Mouse (Mus musculus) kidney, embryonic 14.5 days (tissue): ENCODE results near the gene Mbd3. TPM values are rescaled to one million over a fixed set of nuclear protein-coding genes. Genes with fewer than 3 reads are reported as not detected.

Experiments used
- ATAC-seq: fragments of 200-750 bp; cut with Nextera tagmentation; 2 replicates; pipeline ENCODE4 v1.8.0; 2017; ENCODE audit warnings: moderate number of reproducible peaks, mild to moderate bottlenecking, moderate TSS enrichment, moderate library complexity; ENCODE audit not compliant: low FRiP score, low TSS enrichment
- H3K27ac ChIP-seq: fragments of 300-500 bp; sonication (generic); 2 replicates; pipeline ENCODE4 v1.5.1; 2014; ENCODE audit warnings: low read depth, mild to moderate bottlenecking, low read length, moderate library complexity, mixed read lengths
- H3K27me3 ChIP-seq: fragments of 300-500 bp; sonication (generic); 2 replicates; pipeline ENCODE4 v1.6.1; 2014; ENCODE audit warnings: mild to moderate bottlenecking, low read length; ENCODE audit not compliant: control insufficient read depth, insufficient read depth
- H3K36me3 ChIP-seq: fragments of 300-500 bp; sonication (generic); 2 replicates; pipeline ENCODE4 v1.6.1; 2014; ENCODE audit warnings: low read length, mixed read lengths; ENCODE audit not compliant: control insufficient read depth, insufficient read depth
- H3K4me1 ChIP-seq: fragments of 300-500 bp; sonication (generic); 2 replicates; pipeline ENCODE4 v1.6.1; 2014; ENCODE audit warnings: low read length, mixed read lengths; ENCODE audit not compliant: control insufficient read depth, insufficient read depth
- H3K4me2 ChIP-seq: fragments of 300-500 bp; sonication (generic); replicated peaks from 2 replicates; pipeline ENCODE4 v1.6.1; 2014; ENCODE audit warnings: low read depth, mild to moderate bottlenecking, low read length
- H3K4me3 ChIP-seq: fragments of 300-500 bp; sonication (generic); 2 replicates; pipeline ENCODE4 v1.5.1; 2014; ENCODE audit warnings: mild to moderate bottlenecking, low read length
- H3K9ac ChIP-seq: fragments of 300-500 bp; sonication (generic); 2 replicates; pipeline ENCODE4 v1.6.1; 2014; ENCODE audit warnings: low read depth, mild to moderate bottlenecking, low read length, moderate library complexity
- H3K9me3 ChIP-seq: fragments of 300-500 bp; sonication (generic); 2 replicates; pipeline ENCODE4 v1.6.1; 2016; ENCODE audit warnings: low read length; ENCODE audit not compliant: control insufficient read depth
- WGBS: fragments of 180-500 bp; shearing (Covaris S2); extraction: QIAGEN DNeasy Blood & Tissue Kit; methylation state at CpG from one replicate; pipeline ENCODE4 v1.1.7; 2014; 5-methylcytosine and 5-hydroxymethylcytosine counted together
- polyA plus RNA-seq: library from polyadenylated mRNA; unstranded; fragments of >200 nt; fragmentation: Nextera tagmentation; extraction: Ambion mirVana; gene quantifications from 2 replicates; pipeline ENCODE4 v1.2.1, GENCODE M21; 2014

The Mbd3 gene
- polyA plus RNA-seq, 1 experiment from 2014 or later, result 248 TPM

DNA sequence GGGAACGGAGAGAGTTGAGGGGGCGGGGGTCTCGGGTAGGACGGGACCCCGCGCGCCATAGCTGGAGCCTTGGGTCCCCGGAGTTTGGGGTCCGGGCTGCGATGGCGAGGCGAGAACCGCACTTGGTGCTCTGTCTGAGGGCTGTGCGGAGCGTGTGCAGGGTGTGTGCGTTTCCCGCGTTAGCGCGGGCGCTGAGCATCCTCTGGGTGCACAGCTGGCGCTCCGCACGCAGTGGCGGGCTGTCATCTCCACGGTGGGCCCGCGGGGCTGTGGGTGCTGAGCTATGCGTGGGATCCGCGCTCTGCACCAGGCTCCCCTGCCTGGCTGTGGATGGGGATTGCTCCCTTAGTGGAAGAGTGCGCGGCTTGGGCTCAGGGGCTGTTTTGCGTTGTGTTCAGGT, 42.6 kb downstream of the Mbd3 start:
- no peak overlapping the region for H3K27ac ChIP-seq
- H3K9ac ChIP-seq, result peak overlapping the region; percentile 31; the same call in 1 of the 2 replicates
- no peak for ATAC-seq
- peak overlapping the region; percentile 38 for H3K4me3 ChIP-seq
- H3K4me1 ChIP-seq, result peaks cover 11% of the 10 kb centered on the region; the same call in 1 of the 2 replicates
- peaks cover 69% of the 10 kb centered on the region for H3K27me3 ChIP-seq
- no peaks in the 10 kb centered on the region for H3K9me3 ChIP-seq
- peak overlapping the region; percentile 58 for H3K4me2 ChIP-seq
- 3% methylated on average over 31 of the region's 34 CpGs for WGBS
- H3K36me3 ChIP-seq, result no peaks in the 10 kb centered on the region

DNA sequence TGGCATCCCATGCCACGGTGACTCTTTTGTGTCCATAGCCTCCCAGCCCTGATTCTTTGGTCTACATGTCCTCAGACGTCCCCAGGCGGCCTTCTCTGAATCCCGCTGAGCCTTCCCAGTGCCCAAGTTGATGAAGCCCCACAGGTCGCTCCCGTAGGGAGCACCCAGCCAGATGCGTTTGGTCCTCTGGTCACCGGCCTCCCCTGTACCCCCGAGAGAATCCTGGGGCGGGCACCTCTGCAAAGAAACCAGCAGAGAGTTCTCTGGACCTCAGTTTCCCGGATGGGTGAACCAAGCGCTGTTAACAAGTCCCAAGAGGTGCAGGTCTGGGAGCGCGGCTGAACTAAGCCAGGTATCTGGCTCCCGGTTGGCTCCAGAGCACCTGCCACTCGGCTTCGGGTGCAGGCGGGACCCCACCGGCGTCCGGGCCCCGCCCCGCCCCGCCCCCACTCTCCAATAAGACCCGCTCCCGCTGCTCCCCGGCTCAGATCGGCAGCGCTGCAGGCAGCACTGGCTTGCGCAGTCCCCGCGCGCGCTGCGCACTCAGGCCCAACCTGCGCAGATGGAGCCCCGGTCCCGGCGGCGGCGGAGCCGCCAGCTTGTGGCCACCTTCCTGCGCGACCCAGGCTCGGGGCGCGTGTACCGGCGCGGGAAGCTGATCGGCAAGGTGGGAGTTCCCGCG, 43.2 kb downstream of the Mbd3 start, which contains the start of gene Plk5:
TSS of gene Plk5 (plus strand) at position 459 of the 682 bp plus-strand sequence.
- H3K27me3 ChIP-seq, result peaks cover 74% of the 10 kb centered on the region
- H3K4me2 ChIP-seq, result peak within 1 kb of the TSS; percentile 58
- no peak for ATAC-seq
- H3K9ac ChIP-seq, result peak within 1 kb of the TSS; percentile 31; the same call in 1 of the 2 replicates
- H3K27ac ChIP-seq, result no peak within 1 kb of the TSS
- no peaks in the 10 kb centered on the region for H3K9me3 ChIP-seq
- H3K4me3 ChIP-seq, result peak within 1 kb of the TSS; percentile 38
- under 1% methylated on average over 52 of the region's 53 CpGs for WGBS
- H3K4me1 ChIP-seq, result peaks cover 11% of the 10 kb centered on the region; the same call in 1 of the 2 replicates
- H3K36me3 ChIP-seq, result no peaks in the 10 kb centered on the region

DNA sequence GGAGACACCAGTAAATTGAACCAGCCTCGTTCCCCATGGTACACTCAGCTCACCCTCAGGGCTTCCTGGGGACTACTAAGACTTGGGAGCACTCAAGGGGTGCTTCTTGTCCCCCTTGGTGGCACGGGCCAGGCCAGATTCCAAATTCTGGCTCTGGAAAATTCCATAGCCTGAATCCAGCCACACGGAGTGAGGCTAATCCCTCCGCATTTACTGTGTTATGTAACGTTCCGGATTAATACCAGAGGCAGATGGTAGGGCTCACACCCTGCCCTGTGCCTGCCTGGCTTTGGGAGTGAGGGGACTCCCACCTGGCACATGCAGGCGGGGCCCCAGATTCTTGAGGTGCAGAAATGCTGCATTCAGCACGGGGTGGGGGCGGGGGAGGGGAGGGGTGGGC, 43.9 kb downstream of the Mbd3 start:
- Histone ChIP-seq H3K27ac (no peak overlapping the region), H3K9me3 (no peaks in the 10 kb centered on the region), H3K27me3 (peaks cover 77% of the 10 kb centered on the region), H3K4me3 (no peak overlapping the region), H3K36me3 (no peaks in the 10 kb centered on the region), H3K4me1 (peaks cover 11% of the 10 kb centered on the region; the same call in 1 of the 2 replicates), H3K9ac (no peak overlapping the region), H3K4me2 (no peak overlapping the region)
- 12% methylated on average over 7 of the region's 9 CpGs for WGBS
- ATAC-seq, result no peak

DNA sequence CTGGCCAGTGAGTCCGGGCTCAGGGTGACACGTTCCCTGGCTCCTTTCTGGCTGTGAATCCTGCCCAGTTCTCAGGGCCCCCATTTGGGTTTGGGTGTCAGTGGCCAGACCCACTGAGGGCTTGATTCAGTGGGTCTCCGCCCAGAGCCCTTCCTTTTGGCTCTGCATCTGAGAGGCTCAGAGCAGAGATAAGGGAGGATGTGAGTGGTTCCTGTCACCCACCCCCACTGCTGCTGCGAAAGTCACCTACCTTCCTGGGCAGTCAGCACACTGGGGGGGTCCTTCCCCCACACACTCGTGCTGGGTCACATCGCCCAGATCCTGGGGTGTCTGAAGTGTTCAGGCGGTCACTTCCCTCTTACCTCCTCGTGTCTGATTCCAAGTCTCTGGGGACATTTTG, 46.6 kb downstream of the Mbd3 start:
- no peaks in the 10 kb centered on the region for H3K36me3 ChIP-seq
- WGBS, result 54% methylated on average over 8 of the region's 8 CpGs
- no peak overlapping the region for H3K27ac ChIP-seq
- no peaks in the 10 kb centered on the region for H3K9me3 ChIP-seq
- H3K4me3 ChIP-seq, result no peak overlapping the region
- no peak overlapping the region for H3K9ac ChIP-seq
- H3K27me3 ChIP-seq, result peaks cover 91% of the 10 kb centered on the region
- H3K4me1 ChIP-seq, result peaks cover 17% of the 10 kb centered on the region
- H3K4me2 ChIP-seq, result no peak overlapping the region
- no peak for ATAC-seq

DNA sequence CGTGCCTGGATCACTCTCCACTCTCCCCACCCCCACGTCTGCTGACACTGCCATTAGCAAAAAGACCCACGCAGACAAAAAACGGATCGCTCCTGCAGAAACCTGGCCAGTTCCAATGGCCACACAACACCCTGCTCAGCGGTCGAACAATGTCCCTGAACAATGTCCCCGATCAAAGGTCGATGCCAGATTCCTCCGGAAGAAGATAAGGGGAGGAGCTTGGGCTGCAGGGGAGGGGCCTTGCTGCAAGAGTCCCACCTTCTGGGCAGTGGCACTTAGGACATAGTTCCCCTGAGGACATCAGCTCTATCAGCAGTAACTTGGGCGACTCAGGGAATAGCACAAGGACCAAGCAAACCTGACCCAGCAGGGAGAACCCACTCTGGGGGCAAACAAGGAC, 47.5 kb downstream of the Mbd3 start:
- H3K36me3 ChIP-seq, result no peaks in the 10 kb centered on the region
- H3K27ac ChIP-seq, result no peak overlapping the region
- H3K4me3 ChIP-seq, result no peak overlapping the region
- no peak overlapping the region for H3K9ac ChIP-seq
- no peak for ATAC-seq
- WGBS, result 28% methylated on average over 11 of the region's 11 CpGs
- H3K4me1 ChIP-seq, result peaks cover 18% of the 10 kb centered on the region
- H3K9me3 ChIP-seq, result no peaks in the 10 kb centered on the region
- H3K4me2 ChIP-seq, result no peak overlapping the region
- peaks cover 91% of the 10 kb centered on the region for H3K27me3 ChIP-seq

DNA sequence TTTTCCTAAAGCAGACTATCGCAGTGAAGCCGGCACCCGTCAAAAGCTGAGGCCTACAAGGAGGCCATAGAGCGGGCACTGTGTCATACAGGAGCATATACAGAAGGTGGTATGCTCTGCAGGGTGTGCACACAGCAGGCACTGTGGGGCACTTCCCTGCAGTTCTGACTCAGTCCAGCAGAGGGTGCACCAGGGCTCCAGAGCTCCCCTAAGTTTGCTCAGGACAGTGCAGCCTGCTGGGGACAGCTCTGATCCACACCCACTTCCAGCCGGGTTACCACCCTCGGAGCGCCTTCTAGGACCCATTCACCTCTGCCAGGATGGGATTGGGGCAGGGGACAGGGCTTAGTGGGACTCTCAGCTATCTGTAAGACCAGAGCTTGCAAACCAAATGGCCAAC, 49.1 kb downstream of the Mbd3 start:
- Histone ChIP-seq H3K4me3 (no peak overlapping the region), H3K27ac (no peak overlapping the region), H3K4me2 (no peak overlapping the region), H3K9ac (no peak overlapping the region), H3K36me3 (no peaks in the 10 kb centered on the region), H3K27me3 (peaks cover 90% of the 10 kb centered on the region), H3K9me3 (no peaks in the 10 kb centered on the region), H3K4me1 (peaks cover 9% of the 10 kb centered on the region)
- WGBS, result 6% methylated on average over 7 of the region's 7 CpGs
- ATAC-seq, result peak; percentile 79

DNA sequence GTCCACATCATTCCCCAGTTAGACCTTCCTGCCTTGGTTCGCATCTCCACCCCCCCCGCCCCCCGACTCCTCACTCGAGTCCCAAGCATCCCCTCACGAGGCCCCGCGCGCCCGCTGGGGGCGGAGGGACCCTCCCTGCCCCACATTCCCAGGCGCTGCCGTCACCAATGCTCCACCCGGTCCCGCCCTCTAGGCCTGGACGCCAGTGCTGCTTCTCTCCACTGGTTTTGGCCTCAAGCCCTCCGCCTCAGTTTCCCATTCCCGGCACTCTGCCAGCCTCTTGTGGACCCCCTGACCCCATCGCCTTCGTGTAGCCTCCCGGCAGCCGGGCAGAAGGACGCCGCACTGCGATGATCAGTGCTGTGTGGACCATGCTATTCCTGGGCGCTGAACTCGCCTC, 50.4 kb downstream of the Mbd3 start:
- H3K27me3 ChIP-seq, result peaks cover 94% of the 10 kb centered on the region
- no peaks in the 10 kb centered on the region for H3K36me3 ChIP-seq
- ATAC-seq, result no peak
- no peaks in the 10 kb centered on the region for H3K9me3 ChIP-seq
- no peak overlapping the region for H3K9ac ChIP-seq
- WGBS, result 19% methylated on average over 23 of the region's 26 CpGs
- peak overlapping the region; percentile 30 for H3K4me3 ChIP-seq
- peaks cover 11% of the 10 kb centered on the region for H3K4me1 ChIP-seq
- peak overlapping the region; percentile 41; the same call in 1 of the 2 replicates for H3K4me2 ChIP-seq
- no peak overlapping the region for H3K27ac ChIP-seq

DNA sequence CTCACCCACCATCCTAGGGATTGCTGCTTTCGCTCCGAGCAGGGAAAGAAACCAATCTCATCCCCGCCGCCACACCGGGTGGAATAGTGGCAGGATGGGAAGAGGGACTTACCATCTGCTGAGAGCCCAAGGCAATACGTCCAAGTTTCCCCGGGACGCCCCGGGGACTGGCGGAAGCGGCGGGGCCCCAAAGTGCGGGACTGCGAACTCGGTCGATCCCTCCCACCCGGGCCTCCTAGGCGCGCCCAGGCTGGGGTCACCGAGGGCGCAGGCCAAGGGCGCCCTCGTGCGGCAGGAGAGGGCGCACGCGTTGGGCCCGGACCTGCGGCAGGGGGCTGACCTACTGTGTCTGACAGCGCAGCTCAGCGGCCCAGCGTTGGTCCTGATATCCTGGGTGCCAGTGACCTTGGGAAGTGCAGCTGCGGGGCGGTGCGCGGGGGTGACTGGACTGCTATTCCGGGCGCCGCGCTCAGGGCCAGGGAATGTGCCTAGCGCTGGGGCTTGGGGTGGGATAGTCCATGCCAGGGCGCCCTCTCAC, 51.0 kb downstream of the Mbd3 start, which contains the start of gene Adamtsl5:
TSS of gene Adamtsl5 (minus strand) at position 169 of the 538 bp plus-strand sequence.
- peaks cover 96% of the 10 kb centered on the region for H3K27me3 ChIP-seq
- H3K27ac ChIP-seq, result no peak within 1 kb of the TSS
- no peaks in the 10 kb centered on the region for H3K36me3 ChIP-seq
- peaks cover 17% of the 10 kb centered on the region for H3K4me1 ChIP-seq
- peak within 1 kb of the TSS; percentile 14; the same call in 1 of the 2 replicates for H3K9ac ChIP-seq
- H3K4me2 ChIP-seq, result peak within 1 kb of the TSS; percentile 41
- WGBS, result 2% methylated on average over 42 of the region's 42 CpGs
- H3K9me3 ChIP-seq, result no peaks in the 10 kb centered on the region
- H3K4me3 ChIP-seq, result peak within 1 kb of the TSS; percentile 30
- ATAC-seq, result peak; percentile 13; the same call in 1 of the 2 replicates

DNA sequence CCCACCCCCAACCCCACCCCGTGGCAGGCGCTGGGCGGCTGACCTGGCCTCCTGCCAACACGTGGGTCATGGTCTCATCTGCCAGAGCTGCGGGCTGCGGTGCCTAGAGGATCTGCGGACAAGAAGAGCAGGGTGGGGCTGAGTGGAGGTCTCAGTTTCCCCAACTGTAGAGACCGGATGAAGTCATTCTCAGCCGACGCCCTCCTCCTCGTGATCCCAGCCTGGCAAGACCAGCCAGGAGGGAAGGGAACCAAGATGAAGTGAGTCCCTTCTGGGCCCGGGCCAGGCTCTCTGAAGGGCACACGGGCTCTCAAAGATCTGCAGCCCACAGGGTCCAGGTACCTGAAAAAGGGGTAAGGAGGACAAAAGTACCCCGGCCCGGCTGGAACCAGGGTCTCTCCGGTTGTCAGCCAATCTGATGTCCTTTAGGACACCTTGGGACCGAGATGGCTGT, 51.8 kb downstream of the Mbd3 start:
- Histone ChIP-seq H3K36me3 (no peaks in the 10 kb centered on the region), H3K27ac (no peak overlapping the region), H3K27me3 (peaks cover 96% of the 10 kb centered on the region), H3K4me3 (peak overlapping the region; percentile 30), H3K4me2 (peak overlapping the region; percentile 41; the same call in 1 of the 2 replicates), H3K4me1 (peaks cover 17% of the 10 kb centered on the region), H3K9me3 (no peaks in the 10 kb centered on the region), H3K9ac (no peak overlapping the region)
- ATAC-seq, result no peak
- WGBS, result 8% methylated on average over 17 of the region's 17 CpGs
